Mouse (Mus musculus) ES-E14 (cell line): ENCODE data around the gene Lsm6.

Source experiments
- HCFC1 ChIP-seq: IDR thresholded peaks from 2 replicates; pipeline ENCODE4 v1.6.1; 2012; ENCODE audit warnings: low read length, inconsistent platforms, borderline replicate concordance; ENCODE audit not compliant: insufficient read depth
- MAFK ChIP-seq: IDR thresholded peaks from 2 replicates; pipeline ENCODE4 v1.6.1; 2014; ENCODE audit warnings: mild to moderate bottlenecking, low read depth, low read length, inconsistent platforms; ENCODE audit not compliant: insufficient read depth
- ZC3H11A ChIP-seq: IDR thresholded peaks from 2 replicates; pipeline ENCODE4 v1.6.1; 2012; ENCODE audit warnings: low read depth, mild to moderate bottlenecking, inconsistent platforms, low read length, borderline replicate concordance

DNA sequence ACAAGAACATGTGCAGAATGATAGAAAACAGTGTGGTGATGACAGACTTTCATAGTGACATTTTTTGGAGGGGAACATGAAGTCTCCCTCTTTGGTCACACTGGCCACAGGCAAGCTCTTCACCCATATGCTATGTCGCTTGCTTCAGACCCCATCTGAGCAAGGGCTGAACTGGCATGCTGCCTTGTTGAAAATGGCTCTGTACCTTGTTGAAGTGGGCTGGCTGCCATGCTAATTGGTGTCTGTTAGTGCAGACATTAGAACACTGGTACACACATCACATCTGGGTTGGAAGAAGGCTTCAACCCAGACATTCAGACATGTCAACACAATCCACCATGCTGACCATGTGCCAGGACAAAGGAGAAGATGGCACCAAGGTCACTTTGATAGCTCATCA is 42.1 kb upstream of the Lsm6 start:
- TF ChIP-seq HCFC1, result no peak
- TF ChIP-seq ZC3H11A, result no peak
- TF ChIP-seq MAFK, result no peak
